Mouse (Mus musculus) cerebellum, adult 9-10 months (tissue): ENCODE results near the gene Aurkb.

Experiments
- DNase-seq: peaks from one replicate; pipeline ENCODE4 v3.0.0; 2022

Aurkb gene

DNA sequence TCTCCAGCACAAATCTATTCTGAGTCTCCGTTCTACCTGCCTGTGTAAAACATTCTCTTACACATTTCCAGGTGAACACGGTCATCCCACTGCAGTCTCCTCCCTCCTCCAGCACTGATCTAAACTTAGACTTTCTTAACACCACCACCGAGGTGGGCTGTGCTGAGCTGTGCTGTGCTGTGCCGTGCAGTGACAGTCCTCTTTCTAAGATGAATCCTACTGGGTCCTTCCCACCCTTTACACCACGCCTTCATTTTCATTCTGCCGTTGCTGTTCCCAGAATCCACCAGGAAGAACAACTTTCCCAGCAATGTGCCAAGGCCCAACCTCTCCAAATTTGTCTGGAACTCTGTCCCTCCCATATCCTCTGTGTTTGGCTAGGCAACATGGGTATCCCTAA, 40.9 kb downstream of the Aurkb start:
- peak; percentile 51 for DNase-seq

DNA sequence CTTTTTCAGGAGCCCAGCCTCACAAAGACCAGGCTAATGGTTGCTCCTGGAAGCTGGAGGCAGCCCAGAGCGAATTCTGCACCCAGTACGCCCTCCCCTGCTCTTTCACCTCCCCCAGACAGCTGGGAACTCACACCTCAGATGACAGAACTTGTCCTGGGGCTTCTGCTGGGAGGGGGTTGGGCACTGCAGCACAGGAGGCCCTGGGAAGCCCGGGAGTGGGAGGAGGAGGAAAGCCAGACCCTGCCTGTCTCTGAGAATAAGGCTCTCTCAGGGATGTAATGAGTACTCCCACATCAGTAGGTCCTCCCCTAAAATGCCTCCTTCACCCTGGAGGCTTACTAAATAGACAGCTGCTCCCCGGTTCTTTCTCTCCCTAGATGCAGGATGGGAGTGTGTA, 41.6 kb downstream of the Aurkb start:
- DNase-seq = peak; percentile 45

DNA sequence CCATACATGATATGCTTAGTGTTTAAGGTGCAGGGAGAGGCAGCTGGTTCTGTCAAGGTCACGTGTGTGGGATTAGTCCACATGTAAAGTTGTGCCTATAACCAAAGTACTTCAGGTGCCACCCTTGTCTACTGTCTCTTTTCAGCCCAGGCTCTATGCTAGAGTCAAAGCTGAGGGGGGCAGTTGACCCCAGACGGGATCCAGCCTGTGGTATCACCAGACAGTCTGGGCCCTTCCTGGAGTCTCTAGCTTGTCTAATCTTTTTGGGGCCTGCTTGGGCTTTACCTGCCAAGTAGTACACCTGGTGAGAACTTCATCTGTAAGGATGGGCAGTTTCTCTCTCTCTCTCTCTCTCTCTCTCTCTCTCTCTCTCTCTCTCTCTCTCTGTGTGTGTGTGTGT, 42.1 kb downstream of the Aurkb start:
- DNase-seq = no peak

DNA sequence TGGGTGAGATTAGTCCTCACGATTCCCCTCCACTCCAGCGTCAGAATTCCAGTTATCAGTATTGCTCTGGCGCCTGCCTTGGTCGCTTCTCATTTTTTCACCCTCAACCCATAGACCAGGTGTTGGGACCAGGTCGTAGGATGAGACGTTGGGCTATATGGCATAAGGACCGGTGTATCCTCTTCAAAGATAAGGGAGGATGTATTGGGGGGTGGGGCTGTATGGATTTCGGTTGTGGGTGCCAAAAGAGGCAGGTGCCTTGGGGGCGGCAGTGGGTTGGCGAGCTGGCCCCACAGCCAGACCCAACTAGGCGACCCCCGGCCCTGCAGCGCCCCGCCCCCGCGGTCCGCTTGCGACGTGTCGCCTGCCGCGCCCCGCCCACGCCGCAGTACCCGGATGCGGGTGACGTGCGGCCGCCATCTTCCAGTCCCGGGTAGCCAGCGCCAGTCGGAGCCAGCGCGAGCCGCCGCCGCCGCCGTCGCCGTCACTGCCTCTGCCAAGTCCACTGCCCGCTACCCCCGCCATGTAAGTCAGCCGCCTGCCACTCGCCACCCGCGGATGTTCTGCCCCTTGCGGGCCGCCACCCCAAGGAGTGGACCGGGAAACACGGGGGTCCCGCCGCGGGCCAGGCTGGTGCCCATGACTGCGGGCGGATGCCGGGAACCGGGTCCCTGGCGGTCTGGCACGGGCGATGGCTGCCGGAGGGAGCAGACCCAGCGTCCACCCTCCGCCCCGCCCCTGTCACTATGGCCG, 42.8 kb downstream of the Aurkb start, which contains the start of gene Vamp2:
TSS of gene Vamp2 (plus strand) at position 388 of the 753 bp plus-strand sequence.
- peak; percentile 93 for DNase-seq

DNA sequence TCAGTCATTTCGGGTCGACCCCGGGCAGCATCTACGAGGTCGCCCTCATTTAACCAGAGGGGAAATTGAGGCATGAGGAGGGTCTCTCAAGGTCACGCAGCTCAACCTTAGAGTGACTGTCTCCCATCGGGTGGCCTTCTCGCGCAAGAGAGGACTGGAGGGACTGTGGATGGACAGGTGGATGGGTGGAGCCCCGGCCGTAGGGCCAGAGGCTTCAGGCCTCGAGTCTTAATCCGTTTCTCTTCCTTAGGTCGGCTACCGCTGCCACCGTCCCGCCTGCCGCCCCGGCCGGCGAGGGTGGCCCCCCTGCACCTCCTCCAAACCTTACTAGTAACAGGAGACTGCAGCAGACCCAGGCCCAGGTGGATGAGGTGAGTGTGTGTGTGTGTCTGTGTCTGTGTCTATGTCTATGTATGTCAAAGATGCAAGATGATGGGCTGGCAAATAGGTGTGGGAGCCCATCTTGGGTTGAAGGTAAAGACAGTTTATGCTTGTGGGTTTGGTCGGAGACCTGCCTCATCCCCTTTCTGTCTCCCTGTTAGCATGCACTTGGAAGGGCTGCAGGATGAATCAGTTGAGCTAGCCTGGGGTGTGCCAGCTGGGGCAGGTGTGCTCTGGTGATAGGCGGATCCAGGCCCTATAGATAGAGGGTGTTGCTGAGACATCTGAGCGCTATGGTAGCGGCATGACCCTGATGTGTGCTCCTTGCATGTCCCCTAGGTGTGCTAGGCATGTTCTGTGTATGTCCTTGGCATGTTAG, 43.6 kb downstream of the Aurkb start:
- peak; percentile 62 for DNase-seq

DNA sequence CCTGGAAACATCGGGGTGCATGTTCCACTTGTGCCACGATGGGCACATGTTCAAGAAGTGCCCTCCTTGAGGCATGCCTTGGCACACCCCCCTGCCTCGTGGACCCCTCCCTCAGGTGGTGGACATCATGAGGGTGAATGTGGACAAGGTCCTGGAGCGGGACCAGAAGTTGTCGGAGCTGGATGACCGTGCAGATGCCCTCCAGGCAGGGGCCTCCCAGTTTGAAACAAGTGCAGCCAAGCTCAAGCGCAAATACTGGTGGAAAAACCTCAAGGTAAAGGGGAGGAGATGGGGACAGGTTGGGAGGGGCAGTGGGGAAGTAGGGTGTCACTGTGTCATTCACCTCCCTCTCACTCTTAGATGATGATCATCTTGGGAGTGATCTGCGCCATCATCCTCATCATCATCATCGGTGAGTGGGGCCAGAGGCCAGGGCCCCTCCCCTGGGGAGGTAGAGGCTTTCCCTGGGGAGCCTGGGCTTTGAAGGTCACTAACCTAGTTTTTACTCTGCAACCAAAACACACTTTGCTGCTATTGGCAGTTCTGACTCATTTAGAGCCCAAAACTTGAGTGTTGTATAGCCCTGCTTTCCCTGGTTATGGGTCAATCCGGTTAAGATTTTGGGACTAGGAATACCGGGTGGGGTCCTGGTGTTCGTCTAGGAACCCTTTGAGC, 44.3 kb downstream of the Aurkb start:
- DNase-seq = peak; percentile 77

DNA sequence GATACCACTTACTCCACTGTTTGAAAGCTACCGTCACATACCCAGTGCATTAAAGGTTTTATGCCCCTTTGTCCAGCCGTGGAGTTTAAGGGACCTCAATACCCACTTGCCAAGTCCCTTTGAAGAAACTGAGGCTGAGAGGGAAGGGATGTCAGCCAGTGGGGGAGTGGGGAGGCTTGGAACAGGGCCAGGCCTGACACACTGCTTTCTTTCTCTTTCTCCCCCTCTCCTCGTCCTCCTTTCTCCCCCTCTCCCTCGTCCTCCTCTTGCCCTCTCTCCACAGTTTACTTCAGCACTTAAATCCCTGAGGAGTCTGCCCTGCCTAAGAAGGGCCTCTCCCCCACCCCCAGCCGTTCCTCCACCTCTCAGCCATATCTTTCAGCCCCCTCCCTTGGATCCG, 44.9 kb downstream of the Aurkb start:
- DNase-seq = peak; percentile 54

DNA sequence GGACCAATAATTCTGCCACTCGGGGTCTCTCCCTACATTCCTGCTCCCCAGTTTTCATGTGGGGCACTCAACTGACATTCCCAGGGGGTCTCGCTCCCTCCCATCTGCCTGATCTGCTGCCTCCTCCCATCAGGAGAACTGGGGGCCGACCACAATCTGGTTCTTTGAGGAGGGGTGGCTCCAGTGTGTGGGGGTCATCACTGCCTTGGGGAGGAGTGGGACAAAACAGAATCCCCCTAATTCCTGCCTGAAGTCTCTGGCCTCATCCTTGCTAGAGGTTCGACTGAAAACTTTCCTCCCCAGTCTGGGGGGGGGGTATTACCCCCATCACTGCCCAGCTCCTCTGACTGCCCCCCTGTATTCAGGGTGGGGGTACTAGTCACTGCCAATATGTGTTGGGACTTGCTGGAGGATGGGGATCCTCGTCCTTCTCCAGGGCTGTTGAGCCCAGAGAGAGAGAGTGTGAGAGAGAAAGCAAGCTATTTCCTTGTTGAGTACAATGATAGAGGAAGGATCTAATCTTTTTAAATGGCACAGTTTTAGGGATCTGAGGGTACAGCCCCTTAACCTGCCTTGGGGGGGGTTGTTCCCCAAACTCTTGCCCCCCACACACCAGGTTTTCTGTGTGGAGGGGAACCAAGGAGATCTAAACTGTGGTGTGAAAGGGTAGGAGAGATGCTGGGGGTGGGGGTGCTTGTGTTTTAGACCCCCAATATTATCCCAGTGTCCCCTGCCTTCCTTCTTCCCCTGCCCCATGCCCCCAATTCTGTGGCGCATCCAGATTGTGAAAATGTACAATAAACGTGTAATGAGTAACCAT, 46.3 kb downstream of the Aurkb start:
- peak; percentile 68 for DNase-seq

DNA sequence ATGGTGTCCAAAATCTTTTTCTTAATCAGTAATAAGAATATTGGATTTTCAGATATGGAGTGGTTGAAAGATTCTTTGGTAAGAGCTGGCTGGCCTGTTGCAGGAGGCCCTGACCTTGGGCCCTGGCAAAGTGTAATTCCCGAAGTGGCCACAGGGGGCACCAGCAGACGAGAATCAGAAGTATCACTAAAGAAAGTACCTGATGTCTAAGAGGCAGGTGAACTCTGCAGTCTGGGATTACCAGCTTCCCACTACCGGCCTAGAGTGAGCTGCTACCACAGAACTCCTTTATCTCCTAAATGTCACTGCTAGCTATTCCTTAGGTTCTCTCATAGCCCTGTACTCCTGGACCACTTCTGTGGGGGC, 46.9 kb downstream of the Aurkb start:
- DNase-seq = peak; percentile 94

DNA sequence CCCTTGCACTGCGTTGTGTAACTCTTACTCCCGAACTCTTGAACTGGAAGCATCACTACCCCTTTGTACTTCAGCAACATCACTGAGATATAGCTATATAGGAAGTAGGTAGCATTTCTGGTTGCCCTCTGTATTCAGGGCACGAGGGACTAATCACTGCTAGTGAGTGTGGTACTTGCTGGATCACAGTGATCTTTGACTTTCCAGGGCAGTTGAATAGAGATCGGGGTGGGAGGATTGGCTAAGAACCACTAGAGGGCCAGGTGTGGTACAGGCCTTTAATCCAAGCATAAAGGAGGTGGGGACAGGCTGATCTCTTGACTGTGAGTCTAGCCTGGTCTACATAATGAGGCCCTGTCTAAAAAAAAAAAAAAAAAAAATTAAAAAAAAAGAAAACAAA, 47.4 kb downstream of the Aurkb start:
- no peak for DNase-seq

DNA sequence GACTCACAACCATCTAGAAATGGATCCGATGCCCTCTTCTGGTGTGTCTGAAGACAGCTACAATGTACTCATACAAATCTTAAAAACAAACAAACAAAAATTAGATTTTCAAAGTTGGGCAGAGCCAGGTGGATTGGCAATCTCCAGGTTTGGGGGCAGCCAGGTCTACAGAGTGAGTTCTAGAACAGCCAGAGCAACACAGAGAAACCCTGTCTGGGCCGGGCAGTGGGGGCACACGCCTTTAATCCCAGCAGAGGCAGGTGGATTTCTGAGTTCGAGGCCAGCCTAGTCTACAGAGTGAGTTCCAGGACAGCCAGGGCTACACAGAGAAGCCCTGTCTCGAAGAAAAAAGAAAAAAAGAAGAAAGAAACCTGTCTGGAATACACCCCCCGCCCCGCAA, 48.4 kb downstream of the Aurkb start:
- DNase-seq = peak; percentile 64

DNA sequence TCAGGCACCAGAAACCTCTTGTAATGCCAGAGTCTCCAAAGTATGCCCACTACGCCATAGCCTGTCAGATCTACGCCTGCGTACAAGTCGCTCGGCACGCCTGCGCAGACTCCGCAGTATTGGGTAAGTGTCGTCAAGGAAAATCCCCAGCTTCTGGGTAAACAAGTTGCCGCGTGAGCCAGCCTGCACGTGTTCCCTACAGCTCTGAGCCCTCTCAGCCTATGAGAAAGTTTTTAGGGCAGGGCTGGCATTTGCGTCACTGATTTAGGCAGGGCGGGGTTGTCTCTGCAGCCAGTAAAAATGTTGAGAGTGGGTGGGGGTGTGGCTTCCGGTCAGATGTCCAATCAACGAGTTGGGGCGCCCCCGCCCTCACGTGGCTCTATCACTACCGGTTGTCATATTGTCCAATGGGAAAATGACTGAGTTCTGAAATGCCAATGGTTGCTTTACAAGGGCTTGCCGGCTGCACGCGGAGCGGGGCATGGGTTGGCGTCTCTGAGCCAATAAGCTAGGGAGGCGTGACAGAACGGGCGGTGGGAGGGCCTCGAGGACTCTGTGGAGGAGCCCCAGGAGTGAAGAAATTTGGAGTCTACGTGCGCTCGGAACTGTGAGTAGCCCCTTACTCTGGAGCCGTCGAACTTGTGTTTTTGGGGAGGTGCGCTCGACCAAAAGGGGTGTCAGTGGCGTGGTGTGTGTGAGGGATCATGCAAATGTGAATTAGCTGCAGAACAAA, 49.4 kb downstream of the Aurkb start, which contains the start of gene Per1:
TSS of gene Per1 (plus strand) at position 521 of the 733 bp plus-strand sequence.
- DNase-seq = peak; percentile 100

DNA sequence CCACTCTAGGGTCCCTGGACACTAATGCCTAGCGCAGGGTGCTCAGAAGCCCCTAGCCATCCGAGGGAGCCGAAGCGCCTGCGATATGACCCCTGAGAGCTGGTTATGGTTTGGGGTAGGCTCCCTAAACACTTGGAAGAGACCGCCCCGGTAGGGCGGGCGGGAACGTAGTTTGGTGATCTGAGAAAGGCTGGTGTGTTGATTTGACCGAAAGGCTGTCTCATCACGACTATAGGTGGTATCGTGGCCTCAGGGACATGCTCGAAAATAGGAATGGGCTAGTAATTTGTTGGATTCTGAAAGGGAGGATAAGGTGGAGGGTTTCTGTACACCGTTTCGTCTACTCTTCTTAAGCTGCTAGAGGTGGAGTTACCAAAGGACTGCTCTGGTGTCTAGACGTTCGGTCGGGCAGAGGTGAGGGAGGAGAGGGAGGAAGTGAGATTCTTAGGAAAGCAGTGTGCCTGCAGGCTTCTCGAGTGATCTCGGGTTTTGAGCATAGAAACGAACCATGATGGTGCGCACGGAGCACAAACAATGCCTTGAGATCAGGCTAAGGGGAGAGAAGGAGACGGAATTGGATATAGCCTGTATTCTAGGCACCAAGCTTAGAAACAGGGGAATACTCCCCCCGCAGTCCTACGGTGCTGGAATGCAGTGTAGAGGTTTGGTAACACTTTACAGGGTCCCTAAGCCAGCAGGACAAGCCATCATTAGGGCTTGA, 50.2 kb downstream of the Aurkb start:
- peak; percentile 66 for DNase-seq

DNA sequence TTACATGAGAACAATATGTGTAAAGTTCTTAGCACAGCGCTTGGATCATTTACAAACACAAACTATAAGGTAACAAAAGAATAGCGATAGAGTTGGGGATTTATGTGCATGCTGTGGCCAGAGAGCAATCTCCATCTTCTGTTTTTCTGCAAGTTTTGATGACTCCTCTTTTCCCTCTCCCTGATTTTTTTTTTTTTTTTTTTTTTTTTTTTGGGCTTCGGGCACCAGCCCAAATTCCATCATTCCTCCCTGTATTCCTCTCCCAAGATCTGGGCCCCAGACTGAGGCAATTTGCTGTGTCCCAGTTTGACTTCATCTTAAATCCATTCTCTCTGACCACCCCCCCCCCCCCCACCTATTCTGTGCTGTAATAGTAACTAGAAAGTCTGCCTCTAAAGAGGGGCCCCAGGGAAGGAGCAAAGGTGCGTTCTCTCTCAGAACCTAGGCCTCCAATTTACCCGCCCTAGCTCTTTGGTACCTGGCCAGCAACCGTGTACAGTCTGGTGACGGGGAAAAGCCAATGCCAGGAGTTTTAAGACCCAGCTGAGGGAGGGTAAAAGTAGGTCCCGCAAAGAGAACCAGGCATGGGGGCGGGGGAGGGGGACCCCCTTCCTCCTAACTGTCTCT, 51.0 kb downstream of the Aurkb start:
- no peak for DNase-seq

DNA sequence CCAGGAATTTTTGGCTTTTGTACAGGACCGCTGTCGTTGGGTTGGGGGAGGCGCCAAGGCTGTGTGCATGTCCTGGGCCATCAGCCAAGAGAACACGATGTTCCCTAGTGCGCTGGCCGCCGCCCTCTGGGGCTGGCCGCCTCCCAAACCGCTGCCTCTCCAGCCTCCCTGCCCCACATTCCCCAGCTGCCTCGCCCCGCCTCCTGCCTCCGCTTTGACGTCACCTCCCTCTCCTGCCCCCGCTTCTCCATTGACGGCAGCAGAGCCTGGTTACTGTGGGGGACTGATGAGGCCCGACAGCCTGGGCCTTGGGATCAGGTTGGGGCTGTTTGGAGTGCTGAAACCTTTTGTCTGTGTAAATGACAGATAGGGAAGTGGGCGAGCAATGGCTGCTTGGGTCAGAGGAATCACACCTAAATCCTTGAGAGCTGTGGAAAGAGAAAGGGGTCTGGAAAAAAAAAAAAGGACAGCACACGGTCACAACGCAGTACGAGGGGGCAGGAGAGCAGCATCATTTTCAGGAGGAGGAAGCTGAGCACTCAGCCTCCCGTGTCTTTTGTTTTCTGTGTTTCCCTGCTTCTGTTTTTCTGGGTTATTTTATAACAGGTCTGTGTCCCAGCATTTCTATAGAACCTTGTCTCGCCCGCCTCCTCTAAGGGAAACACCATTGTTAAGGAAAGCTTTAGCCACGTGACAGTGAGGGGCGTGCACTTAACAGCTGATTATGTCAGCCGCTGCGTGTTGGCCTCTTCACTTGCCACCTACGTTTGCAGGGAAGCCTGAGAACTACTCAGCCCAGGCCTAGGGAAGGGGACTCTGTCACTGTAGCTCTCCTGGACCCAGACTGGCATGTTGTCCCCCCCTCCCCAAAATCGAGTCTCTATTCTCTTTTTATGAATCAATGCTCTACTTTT, 51.8 kb downstream of the Aurkb start:
- peak; percentile 92 for DNase-seq

DNA sequence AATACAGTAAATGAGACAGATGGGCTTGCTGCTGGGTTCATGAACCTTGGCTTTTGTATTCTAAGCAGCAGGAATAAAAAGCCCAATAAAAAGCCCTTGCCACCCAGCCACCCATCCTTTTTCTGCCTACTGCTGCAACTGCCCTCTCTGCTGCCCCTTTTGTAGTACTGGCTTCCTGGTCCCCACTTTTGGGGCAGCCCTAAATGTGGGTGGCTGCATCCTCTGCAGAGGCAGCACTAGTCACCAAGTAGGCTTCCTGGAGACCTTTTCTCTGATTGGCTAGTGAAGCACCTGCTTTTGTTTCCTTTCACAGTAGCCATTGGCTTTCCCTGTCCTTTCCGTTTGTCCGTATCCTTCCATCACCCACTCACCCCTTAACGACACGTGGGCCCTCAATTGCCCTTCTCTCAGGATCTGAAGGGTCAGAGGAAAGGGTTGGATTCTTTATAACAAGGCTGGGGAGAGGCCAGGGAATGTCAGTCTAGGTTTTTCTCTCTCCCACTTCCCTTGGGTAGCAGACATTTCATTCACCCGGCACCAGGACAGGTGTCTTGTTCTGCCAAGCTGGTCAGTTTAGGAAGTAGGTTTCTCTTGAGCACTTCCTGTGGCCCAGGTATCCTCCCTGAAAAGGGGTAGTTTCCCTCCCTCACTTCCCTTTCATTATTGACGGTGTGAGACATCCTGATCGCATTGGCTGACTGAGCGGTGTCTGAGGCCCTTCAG, 52.8 kb downstream of the Aurkb start:
- DNase-seq = no peak

DNA sequence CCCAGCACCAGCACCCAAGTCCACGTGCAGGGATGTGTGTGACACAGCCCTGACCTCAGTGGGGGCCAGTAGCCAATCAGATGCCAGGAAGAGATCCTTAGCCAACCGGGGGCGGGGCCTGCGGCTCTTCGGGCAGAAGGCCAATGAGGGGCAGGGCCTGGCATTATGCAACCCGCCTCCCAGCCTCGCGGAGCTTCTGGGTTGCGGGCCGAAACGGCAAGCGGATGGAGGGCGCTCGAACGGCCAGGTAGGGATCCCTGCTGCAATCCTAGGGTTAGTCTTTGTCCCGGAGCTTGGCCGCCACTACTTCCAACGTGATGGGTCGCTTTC, 53.3 kb downstream of the Aurkb start:
- DNase-seq = peak; percentile 99

DNA sequence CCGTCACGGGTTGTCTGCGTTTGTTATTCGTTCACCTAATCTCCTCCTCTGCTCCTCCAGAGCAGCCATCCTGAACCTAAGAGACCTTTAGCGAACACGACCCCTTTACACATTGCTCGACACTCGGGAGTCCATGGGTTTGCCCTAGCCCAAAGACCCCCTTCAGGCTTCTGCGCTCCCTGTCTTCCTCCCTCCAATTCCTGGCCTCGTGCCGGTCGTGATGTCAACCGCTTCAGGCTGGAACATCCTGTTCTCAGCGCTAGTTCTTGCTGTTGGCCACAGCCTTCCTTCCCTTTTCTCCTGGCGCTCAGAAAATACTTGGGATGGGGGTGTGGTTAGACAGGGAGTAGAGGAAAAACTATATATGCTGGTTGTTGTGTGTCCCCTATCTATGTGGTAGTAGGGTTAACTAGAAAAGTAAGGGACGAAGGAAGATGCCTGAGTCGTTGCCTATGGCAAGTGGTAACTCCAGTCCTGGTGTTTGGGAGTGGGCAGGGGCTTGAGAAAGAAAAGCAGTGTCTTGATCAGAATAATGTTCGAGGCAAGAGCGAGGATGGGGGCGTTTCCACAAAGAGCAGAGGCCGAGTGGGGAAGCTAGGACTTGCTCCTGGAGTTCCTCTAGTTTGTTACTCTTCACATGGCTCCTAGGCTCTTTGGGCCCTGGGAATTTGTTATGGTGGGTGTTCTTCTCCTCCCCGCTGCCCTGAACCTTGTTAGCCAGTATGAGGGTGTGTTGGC, 53.9 kb downstream of the Aurkb start:
- DNase-seq = peak; percentile 86
